Mouse (Mus musculus) heart, adult 2 months (tissue): ENCODE data around the gene Kcnc3.

Experiments
- CTCF ChIP-seq: fragments of 200-600 bp; IDR thresholded peaks from 2 replicates; pipeline ENCODE4 v1.8.1; 2022; ENCODE audit warnings: antibody characterized with exemption, mild to moderate bottlenecking, moderate library complexity
- POLR2A ChIP-seq: fragments of 200-500 bp; IDR thresholded peaks from 2 replicates; pipeline ENCODE4 v1.6.1; 2011; ENCODE audit warnings: mild to moderate bottlenecking, low read depth, low read length, control low read depth; ENCODE audit not compliant: insufficient read depth

- TF ChIP-seq POLR2A = no peak
- peak; percentile 70 for TF ChIP-seq CTCF
Observed at GRCm38 (mm10) chr7:44641887-44642286, 51.4 kb downstream of the Kcnc3 start.
